Mouse (Mus musculus) testis, adult 2 months (tissue): ENCODE measurements at regions not wholly inside any gene's neighbourhood (a gene's known extent, or its start where the extent isn't known, plus 50 kb on each side); places are given as distances from the start of the nearest gene placed in this dataset.

Experiments used
- CTCF ChIP-seq: fragments of 200-500 bp; IDR thresholded peaks from 2 replicates; pipeline ENCODE4 v1.5.1; 2012; ENCODE audit warnings: low read depth, mild to moderate bottlenecking, inconsistent platforms, low read length, moderate library complexity; ENCODE audit not compliant: control insufficient read depth, insufficient read depth, insufficient replicate concordance
- POLR2A ChIP-seq: fragments of 200-500 bp; IDR thresholded peaks from 2 replicates; pipeline ENCODE4 v1.6.1; 2012; ENCODE audit warnings: low read depth, mild to moderate bottlenecking, inconsistent platforms, low read length, moderate library complexity; ENCODE audit not compliant: control insufficient read depth

DNA sequence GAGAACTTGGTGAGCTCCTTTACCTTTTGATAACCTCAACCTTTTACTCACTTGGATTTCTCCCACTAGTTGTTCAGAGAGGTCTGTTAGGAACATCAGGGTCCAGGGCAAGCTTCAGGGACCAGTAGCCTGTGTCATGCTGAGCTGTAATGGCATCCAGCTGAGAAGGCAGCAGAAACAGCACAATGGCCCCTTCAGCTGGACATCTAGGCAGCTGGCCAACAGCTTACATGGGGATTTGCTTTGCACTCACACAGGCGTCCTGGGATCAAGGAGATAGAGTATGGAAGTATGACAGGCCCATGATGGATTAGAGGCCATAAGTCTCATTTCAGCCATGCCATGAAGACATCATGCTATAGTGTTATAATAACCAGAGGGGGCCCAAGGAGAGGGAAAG is 320.2 kb upstream of the Irx1 start:
- TF ChIP-seq CTCF: no peak
- TF ChIP-seq POLR2A: no peak
